Mouse (Mus musculus) adrenal gland, postnatal 4 days (tissue): ENCODE measurements around the gene Gm49342. TPM values are rescaled to one million over a fixed set of nuclear protein-coding genes. Genes with fewer than 3 reads are reported as not detected.
"Not testable (repeated sequence)": the region's sequence is repeated elsewhere in the genome, so short reads cannot be mapped to it uniquely, and the experiment has no call there.

Experiments
- DNase-seq, 2 experiments: peaks; one replicate each; pipeline ENCODE4 v3.0.0; 2021 to 2022; ENCODE audit warnings: low spot score in 2 of 2, mixed read lengths in 2 of 2
- total RNA-seq, 2 experiments: library from RNA; stranded (reverse); gene quantifications; 2 replicates each; pipeline ENCODE4 v1.2.3; 2021

Gene Gm49342
- total RNA-seq, 2 experiments from 2014 or later = 28.1 to 33.3 TPM

GRCm38 (mm10) chr14:50931493-50932020, 12.8 kb upstream of the Gm49342 start:
- DNase-seq = no peak

GRCm38 (mm10) chr14:50936649-50937048, 7.7 kb upstream of the Gm49342 start:
- DNase-seq = no peak

DNA sequence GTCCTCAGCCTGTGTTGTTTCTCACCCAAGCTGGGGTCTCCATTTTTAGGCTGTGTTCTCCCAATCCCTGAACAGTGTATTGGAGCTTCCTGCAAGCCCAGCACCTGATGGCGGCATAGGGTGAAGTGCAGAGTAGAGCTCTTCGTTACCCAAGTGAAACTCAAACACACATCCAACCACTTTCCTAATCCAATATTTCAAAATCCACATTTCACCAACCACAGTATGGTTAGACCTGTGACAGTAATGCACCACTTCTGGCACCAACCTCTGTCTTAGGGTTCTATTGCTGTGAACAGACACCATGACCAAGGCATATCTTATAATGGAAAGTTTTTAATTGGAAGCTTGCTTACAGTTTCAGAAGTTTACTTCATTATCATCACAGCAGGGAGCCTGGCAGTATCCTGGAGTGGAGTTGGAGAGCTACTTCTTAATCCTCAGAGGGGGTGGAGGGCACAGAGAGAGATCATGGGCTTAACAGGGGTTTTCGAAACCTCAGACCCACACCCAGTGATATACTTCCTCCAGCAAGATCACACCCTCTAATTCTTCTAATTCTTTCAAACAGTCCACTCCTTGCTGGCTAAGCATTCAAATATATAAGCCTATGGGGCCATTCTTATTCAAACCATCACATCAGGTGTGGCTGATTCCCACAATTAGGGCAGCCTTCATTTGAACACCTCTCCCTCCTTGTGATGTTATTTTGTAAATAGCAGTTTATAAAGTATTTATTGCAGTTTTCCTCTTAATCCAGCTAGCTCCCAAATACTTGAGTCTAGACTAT, 6.0 kb upstream of the Gm49342 start:
- no peak for DNase-seq

DNA sequence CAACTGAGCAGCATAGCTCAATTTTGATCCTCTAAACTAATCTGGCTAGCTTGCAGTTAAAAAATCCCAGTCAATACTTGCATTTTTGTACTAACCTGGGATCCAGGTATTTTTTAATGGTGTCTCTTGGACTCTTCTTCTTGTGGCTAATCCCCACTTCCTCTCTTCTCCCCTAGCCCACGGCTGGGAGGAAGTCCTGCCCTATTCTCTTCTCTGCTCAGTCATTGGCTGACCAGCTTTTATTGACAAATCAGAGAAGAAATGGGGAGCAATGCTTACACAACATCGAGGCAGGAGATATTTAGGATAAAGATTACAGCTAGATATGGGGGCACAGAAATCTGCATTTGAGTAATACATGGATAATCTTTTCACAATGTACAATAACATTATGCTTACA, 5.4 kb upstream of the Gm49342 start:
- DNase-seq = no peak

GRCm38 (mm10) chr14:50944668-50945033, 334 bp downstream of the Gm49342 start:
- not testable (repeated sequence) for DNase-seq

- not testable (repeated sequence) for DNase-seq
Observed at GRCm38 (mm10) chr14:50945081-50945480, 764 bp downstream of the Gm49342 start.

DNA sequence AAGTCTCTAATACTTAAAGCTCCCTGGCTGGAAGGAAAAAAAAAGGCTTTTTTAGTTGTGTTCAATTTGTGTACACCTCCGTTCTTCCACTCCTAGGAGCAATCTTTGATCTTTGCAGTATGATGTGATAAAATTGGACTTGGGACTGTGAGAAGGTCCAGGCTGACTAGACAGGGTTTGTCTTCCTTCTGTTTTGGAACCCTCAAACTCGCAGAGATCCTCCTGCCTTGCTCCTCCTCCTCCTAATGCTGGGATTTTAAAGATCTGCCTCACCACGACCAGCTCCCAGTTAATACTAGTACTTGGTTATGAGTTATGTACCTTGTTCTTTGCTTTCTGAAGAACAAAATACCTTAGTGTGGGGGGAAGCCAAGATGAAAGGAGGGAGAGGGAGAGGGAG, 1.2 kb downstream of the Gm49342 start:
- DNase-seq = not testable (repeated sequence)

GRCm38 (mm10) chr14:50955487-50955886, 11.2 kb downstream of the Gm49342 start:
- no peak for DNase-seq

GRCm38 (mm10) chr14:50955942-50956508, 11.7 kb downstream of the Gm49342 start, which contains the start of gene Pnp2:
Gene Pnp2, plus strand, starts transcription at chr14:50955992.
- DNase-seq = peak in 1 of 2 experiments; percentile 21

- not testable (repeated sequence) for DNase-seq
Observed at GRCm38 (mm10) chr14:50956724-50957123, 12.4 kb downstream of the Gm49342 start.

DNA sequence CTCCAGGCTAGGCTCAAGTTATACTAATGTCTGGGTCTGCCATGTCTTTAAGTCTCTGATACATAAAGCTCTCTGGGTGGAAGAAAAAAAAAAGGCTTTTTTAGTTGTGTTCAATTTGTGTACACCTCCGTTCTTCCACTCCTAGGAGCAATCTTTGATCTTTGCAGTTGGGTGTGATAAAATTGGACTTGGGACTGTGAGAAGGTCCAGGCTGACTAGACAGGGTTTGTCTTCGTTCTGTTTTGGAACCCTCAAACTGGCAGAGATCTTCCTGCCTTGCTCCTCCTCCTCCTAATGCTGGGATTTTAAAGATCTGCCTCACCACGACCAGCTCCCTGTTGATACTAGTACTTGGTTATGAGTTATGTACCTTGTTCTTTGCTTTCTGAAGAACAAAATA, 12.8 kb downstream of the Gm49342 start:
- not testable (repeated sequence) for DNase-seq

DNA sequence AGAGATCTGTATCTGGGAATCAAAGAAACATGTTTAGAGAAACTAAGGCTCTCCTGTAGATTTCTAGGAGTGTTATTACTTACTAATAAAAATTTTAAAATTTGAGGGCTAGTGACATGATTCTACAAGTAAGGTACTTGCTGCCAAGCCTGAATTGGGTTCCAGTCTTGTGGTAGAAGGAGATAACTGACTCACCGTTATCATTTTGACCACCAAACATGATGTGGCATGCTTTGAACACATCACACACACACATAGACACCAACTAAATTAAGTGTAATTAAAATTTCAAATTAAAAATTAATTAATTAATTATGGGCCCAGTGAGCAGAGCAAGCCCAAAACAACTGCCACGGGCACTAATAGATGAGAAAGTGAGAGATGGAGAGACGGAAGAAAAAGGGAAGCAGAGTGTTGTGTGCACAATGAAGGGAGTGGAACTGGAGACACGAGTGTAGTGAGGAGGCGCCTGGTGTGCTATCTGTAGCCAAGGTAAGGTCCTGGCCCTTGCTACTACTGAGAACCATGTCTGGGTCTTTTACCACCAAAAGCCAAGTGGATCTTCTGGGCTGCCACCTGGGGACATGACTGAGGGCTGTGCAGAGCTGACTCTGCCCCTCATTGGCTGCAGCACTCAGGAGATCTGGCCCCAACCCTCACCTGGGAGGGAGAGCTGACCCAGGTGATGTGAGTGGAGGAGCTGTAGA, 14.1 kb downstream of the Gm49342 start:
- DNase-seq = not testable (repeated sequence)

DNA sequence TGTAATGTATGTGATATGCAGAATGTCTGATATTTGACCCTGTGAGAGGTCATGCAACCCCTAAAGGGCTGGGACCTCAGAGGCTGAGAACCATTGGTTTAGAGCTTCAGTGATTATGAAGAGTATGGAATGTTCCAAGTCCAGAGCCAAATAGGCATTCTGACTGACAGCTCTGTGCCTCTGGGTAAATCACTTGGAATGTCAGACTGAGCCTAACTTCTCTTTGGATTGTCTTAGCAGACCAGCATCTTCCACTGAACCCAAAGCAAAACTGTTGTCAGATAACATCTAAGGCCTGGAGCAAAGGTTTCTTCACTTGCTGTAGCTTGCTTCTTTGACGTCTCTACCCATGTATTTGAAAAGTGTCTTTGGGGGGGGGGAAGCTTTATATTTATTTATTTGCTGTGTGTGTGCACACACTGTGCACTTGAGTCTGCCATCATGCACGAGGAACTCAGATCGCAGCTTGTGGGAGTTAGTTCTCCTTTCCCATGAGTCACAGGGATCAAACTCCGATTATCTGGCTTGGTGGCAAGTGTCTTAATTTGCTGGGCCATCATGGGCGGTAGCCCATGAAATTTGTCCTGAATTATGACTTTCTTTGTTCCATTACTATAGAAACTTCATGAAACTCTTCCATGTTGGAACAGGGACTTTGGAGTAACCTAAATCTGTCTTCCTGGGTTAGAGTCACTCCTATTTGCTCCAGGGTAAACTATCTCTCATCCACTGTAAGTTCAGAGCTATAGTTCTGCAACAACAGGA, 24.1 kb downstream of the Gm49342 start:
- no peak for DNase-seq

DNA sequence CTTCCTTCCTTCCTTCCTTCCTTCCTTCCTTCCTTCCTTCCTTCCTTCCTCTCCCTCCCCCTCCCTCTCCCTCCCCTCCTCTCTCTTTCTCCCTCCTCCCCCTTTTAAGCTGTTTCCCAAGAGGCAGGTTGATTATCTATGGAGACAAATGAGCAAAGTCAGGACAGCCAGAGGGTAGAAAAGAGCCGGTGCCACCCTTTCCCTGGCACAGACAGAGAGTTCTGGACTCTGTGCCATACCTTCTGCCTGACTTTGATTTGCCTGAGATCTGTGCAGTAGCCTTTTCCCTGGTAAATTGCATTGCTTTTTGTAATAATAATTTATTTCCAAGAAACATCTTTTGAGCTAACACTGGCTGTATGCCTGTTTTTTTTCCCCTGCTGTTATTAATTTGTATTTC, 24.7 kb downstream of the Gm49342 start:
- DNase-seq = no peak

- DNase-seq = no peak
Observed at GRCm38 (mm10) chr14:50969558-50970544, 25.5 kb downstream of the Gm49342 start.

DNA sequence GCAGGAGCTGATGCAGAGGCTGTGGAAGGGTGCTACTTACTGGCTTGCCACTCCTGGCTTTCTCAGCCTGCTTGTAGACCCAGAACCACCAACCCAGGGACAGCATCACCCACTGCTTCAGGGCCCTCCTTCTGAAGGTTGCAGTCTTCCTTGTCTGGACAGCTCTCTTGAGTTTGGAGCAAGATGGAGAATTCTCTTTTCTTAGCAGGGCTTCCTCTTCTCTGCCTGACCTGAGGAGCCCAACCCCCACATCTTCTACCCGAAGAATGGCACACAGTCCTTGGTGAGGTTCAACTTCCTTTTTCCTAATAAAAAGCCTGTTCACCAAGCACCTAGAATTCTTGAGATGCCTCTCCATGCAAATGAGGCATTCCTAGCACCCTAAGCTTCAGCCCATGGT, 26.5 kb downstream of the Gm49342 start:
- DNase-seq = no peak

GRCm38 (mm10) chr14:50973054-50973453, 28.7 kb downstream of the Gm49342 start:
- DNase-seq = not testable (repeated sequence)

DNA sequence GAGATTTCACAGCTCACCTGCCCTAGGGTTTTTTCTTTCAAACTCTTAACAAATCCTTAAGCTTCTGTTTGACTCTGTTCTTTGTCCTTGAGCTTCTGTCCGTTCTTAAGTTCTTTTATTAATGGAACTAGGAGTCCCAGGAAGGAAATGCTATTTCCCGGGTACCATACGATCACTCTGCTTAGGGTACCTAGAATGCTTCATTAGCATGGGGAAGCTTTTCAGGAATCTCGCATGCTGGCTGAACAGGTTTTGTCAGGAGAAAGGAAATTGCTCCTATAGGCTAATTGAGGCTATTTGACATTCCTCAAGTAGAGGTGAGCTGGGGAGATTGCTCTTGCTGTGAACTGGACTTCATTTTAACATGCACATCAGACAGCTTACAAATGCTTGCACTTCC, 29.4 kb downstream of the Gm49342 start:
- DNase-seq = no peak

- DNase-seq = no peak
Observed at GRCm38 (mm10) chr14:50975001-50975400, 30.7 kb downstream of the Gm49342 start.

GRCm38 (mm10) chr14:50976674-50977073, 32.4 kb downstream of the Gm49342 start:
- DNase-seq = no peak
